Mouse (Mus musculus) heart, postnatal 0 days (tissue): Measurements from ENCODE around the gene 9430097D07Rik.

ENCODE experiments used
- CTCF ChIP-seq: IDR thresholded peaks from 2 replicates; pipeline ENCODE4 v1.5.1; 2016; ENCODE audit warnings: antibody characterized with exemption, control low read depth, low read depth
- EP300 ChIP-seq: IDR thresholded peaks from 2 replicates; pipeline ENCODE4 v1.6.1; 2016; ENCODE audit warnings: antibody characterized with exemption, low read depth

DNA sequence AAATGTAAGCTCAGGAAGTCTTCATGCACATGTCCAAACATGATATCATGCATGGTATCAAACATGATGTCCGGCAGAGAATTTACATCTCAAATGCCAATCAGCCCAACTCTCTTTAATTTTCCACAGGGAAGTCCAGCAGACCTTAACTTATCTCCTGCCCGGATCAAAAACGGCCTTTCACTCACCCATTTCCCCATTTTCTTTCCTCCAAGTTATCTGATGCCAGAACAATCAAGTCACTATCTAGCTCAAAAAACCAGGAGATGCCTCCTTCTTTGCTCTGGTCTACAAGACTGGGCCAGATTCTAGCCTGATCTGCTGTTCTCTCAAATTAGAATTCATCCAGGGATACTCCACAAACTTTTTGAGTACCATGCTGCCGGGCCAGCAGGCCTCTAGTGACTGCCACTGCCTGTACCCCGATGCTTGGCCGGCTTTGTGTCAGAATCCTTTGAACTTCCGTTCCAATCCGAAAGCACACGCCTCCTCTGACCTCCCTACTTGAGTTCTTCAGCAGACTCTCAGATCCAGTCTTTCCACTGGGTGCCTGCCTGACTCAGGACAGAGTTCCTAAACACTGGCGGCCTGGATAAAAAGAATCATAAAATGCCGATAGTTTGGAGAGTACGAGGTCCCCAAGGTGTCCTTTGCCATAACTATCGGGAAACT, 41.3 kb downstream of the 9430097D07Rik start:
- TF ChIP-seq EP300 (0 out of 2 replicates have a peak, but pooled peaks have one; percentile 16), CTCF (no peak)
